Mouse (Mus musculus): ENCODE measurements around the gene Odaph. TPM values are rescaled to one million over a fixed set of nuclear protein-coding genes. Genes with fewer than 3 reads are reported as not detected.
"Not testable (repeated sequence)": the region's sequence is repeated elsewhere in the genome, so short reads cannot be mapped to it uniquely, and the experiment has no call there.

Odaph gene
- total RNA-seq (2021) = not detected in 2 replicates
- long read RNA-seq, experiment 1 = 0 reads
- long read RNA-seq, experiment 2 = 0 reads

DNA sequence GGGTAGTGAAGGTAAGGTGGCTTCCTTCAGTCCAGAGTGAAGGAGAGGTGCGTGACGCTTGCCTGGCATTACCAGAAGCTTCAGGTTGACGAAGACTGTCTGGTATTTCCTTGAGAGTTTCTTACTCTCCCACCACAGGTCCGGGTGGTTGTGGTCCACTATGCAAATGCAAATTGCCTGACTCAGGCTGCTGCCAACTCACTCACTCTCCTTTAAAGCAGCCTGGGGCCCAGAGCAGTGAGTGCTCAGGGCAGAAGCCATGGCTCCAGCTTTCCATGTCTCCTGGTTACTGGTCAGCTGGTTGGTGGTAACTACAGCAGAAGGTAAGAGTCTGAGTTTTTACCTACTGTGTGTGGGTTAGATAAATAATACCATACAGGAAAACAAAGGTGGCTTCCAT lies at the start of gene Odaph:
TSS of gene Odaph (plus strand) at position 240 of the 400 bp plus-strand sequence.
- DNase-seq = no peak

DNA sequence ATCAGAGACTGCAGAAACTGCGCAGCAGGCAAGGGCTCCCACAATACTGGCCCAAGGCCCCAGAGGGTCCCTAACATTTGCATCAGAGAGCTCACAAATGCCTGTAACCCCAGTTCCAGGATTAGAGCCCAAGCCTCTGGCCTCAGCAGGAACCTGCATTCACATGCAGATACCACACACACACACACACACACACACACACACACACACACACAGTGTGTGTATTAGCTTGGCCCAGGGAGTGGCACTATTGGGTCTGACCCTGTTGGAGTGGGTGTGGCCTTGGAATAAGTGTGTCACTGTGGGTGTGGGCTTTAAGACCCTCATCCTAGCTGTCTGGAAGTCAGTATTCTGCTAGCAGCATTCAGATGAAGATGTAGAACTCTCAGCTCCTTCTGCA lies 41.7 kb upstream of the Odaph start:
- DNase-seq = not testable (repeated sequence)

DNA sequence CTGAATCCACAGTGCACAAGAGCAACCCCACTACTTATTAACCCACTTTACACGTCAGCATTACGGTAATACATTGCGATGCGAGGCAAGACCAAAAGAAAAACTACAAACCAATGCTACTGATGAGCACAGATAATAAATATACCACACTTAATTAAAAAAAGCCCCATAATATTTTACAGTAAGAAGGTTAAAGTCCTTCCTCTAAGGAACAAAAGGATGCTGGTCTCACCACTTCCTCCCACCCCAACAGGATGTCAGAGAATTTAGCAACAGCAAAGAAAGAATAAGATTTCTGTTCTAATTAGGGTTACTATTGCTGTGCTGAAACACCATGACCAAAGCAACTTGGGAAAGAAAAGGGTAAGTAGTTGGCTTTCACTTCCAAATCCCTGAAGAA lies 40.3 kb upstream of the Odaph start:
- DNase-seq = no peak

DNA sequence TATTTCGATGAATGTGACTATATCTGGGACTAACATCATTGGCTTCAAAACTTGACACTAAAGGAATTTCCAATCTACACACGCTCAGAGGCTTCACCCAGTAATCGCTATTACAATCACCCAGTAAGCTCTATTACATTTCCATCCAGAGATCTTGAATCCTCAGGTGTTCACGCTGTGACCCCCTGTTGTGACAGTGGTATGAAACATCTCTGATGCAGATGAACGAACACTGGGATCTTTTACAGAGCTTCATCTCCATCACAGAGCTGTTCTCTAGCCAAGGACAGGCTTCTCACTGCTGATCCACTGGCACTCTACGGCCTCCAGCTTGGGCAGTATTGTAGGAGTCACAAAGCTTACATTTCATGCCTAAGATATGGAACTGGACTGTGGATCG lies 37.8 kb upstream of the Odaph start:
- no peak for DNase-seq

DNA sequence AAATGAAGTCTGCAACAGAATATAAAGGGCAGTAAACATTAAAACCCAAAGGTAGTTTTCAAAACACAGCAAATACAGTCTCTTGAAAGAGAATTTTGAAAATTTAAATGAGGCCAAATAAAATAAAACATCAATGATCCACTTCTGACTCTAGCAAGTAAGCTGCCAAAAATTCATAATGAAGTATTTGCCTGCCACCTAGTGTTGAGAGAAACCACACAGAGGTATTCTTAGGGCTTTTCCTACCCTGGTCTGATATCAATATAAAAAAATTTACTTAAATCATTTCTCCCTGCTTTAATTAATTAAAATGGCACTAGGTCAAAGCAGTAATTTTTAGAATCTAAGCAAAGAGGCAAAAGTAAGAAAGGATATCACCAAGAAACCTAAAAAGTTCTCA lies 35.9 kb upstream of the Odaph start:
- DNase-seq = no peak

DNA sequence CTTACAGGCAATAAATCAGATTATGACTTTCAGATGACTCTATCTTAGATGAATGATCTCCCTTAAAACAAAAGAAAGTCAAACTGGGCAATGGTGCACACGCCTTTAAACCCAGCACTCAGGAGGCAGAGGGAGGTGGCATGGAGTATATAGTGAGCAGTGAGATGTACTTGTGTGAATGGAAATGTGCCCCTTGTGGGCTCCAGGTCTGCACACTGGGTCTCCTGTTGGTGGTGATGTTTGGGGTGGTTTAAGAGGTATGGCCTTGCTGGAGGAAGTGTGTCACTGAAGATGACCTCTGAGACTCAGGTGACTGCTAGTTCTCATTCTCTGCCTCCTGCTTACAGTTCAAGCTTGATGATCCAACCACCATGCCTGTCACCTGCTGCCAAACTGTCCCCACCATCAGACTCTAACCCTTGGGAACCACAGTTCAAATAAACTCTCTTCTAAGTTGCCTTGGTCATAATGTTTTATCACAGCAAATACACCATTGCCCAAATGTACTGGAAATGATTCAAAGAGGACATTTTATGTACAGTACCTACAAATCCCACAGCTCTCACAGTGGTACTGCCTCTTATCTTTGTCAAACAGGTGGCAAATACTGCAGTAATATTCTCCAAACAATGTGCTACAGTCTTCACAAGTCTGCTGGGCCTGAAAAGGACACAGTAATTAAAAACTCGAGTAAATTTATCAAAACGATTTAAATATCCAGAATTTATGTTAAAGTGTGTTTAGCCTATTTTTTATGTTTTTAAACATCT lies 30.1 kb upstream of the Odaph start:
- DNase-seq = no peak

DNA sequence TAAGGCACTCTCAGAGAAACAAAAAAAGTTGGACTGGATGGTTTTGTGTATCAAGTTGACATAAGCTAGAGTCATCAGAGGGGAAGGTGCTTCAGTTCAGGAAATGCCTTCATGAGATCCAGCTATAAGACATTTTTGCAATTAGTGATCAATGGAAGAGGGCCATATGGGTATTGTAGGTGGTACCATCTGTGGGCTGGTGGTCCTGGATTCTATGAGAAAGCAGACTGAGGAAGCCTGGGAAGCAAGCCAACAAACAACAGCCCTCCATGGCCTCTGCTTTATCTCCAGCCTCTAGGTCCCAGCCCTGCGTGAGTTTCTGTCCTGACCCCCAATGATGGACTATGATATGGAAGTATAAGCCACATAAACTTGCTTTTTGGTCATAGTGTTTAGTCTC lies 28.2 kb upstream of the Odaph start:
- no peak for DNase-seq

DNA sequence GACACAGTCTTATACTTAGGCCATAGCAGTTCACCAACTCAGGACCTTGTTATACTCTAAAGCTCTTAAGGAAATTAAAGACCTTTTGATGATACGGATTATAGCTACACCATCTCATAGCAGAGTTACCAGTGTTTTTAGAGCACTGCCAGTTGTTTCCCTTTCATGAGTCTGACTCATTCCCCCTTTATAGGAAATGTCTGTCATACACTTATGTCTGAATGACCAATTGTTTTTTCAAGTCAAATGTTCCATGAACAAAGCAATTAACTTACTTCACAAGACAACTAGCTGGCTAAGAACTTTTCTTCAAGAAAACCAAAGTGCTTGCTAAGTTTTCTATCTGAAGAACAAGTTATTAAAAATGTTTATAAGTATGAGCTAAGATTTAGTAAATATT lies 27.3 kb upstream of the Odaph start:
- no peak for DNase-seq

DNA sequence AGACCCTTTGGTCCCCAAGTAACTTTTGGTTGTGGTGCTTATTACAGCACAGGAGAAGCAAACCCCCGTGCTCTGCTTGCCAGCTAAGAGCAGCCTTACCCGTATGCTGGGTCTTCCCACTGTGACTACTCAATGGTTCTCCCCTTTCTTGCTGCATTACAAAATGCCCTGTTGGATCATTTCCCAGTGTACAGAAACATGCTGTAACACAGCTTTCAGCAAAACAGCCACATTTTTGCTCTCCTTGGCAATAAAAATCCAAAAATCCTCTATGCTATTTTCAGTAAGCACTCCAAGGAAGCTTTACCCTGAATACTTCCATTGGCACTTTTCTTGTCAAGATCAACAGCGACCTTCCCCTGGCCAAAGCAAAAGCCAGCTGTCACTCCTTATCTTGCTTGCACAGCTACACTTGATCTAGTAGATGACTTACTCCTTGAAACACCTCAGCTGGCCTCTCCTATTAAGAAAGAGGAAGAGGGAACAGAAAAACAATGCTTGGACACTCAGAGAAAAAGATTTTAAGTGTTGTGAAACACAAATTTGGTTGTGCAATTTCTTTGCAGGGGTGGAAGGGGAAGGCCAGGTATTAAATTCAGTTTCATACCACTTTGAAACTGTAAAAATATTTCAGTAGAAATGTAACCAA lies 26.5 kb upstream of the Odaph start:
- DNase-seq = peak; percentile 31

DNA sequence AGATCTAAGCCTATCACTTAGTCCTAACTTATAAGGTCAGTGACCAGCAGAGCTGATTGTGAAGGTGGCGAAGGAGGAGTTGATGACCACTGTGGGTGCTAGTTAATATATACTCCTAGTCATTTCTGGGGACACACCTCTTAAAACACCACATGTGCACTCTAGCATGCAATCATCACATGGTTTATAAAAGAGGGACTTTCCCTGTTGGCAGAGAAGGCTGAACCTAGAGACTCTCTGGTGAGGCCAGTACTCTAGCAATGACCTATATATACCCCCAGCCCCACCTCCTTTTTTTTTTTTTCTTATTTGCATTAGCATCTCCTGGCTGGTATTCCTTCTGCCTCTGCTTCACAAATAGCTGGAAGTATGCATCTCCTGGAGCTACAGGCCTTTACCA lies 25.9 kb upstream of the Odaph start:
- no peak for DNase-seq

DNA sequence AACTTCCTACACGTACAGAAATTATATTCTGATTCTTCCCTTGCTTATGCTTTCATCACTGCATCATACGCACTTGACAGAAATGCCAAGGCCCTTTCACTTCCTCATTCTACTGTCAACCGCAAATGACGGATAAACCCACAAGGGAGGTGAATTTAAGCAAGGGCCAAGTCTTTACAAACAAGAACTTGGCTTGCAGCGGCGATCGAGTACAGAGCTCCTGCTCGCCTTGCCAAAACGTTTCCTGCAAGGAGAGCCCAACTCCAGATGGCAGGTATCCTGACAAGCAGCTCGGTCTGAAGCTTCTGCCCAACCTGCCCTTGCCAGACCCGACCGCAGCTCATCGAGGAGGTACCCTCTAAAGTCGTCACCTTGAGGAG lies 25.0 kb upstream of the Odaph start:
- DNase-seq = peak; percentile 79

DNA sequence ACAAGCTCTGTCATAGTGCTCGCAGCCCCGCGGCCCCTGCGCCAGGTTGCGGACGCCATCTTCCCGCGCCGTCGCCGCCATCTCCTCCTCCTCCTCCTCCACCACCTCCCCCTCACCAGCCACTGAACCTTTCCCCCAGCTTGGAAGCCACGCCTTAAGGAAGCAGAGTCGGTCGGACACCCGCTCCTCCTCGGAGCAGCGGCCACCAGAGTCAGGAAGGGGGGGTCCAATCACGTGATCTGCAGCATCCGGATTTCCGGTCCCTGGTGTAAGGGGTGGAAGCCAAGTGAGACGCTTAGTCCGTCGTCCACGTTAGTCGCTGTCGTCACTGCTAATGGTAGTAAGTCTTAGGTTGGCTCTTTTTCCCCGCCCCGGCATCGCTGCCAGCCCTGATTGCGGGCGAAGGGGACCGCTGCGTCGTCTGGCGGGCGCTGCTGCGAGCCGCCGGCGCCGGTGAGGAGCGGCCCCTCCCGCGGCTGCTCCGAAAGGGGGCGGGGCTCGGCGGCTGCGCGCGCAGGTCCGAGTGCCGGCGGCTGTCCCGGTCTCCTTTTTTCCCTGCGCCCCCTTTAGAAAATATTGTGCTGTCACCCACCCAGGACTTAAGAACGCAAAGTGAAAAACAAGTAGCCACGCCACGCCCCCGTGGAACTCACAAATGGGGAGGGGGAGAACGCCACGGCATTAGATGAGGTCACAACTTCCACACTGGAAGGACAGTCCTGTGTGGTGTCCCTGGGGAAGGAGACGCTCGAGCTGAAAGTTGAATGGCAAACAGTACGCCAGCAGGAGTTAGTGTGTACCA lies 24.4 kb upstream of the Odaph start, which contains the start of gene Rchy1:
TSS of gene Rchy1 (minus strand) at position 430 of the 802 bp plus-strand sequence.
- peak; percentile 96 for DNase-seq

DNA sequence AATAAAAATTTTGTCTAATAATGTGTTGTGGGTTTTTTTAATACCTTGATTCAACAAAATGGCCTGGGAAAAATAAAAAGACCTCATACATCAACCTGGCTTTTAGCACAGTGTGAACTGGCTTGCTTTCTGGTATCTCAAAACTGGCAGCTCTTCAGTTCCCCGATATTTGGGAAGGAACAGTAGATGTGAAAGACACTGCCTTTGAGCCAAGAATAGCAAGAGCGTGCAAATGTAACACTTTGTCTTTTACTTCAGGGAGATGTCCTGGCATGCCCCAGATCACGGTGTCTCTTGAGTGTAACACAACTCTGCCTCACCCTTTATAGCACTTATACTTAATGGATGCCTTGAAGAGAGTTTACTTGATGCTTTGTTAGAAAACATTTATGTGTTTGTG lies 15.2 kb upstream of the Odaph start:
- DNase-seq = no peak

DNA sequence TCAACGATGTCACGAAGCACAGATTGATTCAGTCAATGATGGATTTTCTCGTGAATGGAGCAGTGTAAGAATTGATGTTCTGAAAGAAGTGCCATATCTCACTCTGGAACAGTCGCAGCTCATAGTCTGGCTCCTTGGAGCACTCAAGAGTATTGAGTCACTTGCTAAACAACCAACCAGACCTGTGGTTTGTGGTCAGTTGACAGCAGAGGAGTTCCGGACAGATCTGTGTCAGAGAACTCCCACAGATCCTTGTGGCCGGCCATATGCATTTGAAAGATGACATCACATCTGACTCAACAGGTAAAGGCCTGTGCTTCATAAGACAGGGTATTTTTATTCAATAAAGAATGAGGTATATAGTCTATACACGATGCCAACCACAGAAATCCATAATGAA lies 13.3 kb upstream of the Odaph start:
- DNase-seq = no peak

DNA sequence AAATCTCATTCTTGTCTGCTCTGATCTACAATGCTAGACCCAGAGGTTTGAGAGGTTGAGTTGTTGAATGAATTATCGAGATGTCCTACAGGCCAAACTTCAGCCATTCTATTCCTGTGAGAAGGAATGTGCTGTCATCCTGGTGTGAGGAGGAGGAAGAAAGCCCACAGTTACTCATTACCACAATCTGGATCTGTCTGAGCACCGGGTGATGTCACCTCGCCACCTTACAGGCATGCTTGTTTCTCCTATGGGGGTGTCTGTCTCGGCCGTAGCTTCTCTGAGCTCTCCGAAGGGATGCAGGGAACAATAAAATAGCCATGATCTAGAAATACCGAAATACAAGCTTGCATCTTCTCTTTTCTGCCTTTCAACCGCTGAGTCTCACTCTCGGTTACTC lies 11.5 kb upstream of the Odaph start:
- DNase-seq = no peak

DNA sequence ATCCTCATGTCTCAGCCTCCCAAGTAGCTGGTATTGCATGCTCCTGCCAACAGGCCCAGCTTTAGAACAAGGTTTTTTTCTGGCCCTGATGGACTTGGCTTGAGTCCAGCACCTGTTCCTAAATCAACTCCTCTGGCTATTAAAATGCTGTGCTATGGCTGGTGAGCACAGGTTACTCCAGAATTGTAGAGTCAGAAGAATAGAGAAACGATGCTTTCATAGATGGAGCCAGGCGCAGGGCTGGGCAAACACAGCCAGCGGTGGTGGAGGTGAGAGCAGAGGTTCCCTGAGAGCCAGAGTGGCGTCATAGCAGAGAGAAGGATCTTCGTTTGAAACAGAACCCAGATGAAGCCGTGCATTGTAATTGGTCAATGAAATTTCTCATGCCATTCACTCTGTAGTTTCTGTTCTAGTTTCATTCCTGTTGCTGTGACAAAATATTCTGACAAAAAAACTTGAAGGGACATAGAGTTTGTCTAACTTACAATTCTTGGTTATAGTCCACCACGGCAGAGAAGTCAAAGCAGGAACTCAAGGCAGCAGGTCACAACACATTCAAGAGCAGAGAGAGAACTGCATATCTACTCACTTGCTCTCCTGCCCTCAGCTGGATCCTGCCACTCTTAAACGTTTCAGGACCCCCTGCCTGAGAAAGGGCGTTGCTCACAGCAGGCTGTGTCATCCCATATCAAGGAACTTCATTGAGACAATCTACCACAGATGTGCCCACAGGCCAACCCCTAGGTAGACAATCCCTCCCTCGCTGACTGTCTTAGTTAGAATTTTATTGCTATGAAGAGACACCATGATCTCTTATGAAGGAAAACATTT lies 10.5 kb upstream of the Odaph start:
- DNase-seq = no peak

DNA sequence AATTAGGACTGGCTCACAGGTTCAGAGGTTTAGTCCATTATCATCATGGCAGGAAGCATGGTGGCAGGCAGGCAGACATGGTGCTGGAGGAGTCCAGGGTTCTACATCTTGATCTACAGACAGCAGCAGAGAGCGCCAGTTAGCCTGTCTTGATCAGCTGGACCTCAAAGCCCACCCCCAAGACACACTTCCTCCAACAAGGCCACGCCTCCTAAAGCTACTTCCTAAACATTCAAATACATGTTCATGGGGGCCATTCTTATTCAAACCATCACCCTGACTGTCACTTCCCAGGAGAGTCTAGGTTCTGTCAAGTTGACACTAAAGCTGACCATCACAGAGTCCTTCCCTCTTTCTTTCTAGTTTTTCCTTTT lies 9.9 kb upstream of the Odaph start:
- no peak for DNase-seq

DNA sequence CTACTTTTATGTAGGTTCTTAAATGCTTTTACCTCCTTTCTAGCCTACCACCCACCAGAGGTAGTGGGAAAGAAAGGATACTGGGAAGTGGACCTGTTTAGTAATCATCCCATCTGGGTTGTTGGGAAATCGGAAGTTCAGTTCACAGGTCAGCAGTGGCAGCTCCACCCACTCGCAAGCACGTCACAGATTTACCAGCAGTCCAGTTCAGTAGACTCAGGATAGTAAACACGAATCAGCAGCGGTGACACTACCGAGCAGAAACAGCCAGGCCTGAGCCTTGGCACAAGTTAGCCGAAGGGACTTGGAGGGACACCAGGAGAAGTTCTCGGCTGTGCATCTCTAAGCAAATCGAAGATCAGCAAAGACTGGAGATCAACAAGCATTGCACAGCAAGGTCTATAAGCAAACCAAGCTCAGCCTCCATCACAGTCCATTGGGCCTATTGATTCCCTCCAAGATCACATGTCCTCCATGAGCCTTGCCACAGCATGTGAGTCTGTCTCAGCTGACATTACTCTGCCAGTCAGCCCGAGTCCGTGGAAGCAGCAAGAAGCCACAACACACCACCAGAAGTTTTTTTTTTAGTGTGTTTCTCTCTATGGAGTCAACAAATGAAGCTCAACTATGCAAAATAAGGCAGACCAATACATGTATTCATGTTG lies 6.0 kb upstream of the Odaph start:
- no peak for DNase-seq

DNA sequence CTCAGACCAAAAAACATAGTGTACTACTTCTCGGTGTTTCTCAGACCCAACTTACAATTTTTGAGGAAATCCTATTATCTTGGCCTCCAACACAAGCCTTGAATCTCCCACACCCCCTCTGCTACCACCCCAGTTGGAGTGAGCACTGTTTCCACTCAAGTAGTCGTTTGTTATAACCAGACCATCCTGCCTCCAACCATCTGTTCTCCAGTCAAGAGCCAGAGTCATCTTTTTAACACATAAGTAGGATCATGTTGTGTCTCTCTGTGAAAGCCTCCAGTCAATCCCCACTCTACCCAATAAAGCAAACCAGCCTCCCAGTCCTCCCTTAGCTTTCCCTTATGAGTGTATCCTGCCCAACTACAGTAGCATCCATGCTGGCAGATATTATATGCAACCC lies 3.8 kb upstream of the Odaph start:
- DNase-seq = no peak

DNA sequence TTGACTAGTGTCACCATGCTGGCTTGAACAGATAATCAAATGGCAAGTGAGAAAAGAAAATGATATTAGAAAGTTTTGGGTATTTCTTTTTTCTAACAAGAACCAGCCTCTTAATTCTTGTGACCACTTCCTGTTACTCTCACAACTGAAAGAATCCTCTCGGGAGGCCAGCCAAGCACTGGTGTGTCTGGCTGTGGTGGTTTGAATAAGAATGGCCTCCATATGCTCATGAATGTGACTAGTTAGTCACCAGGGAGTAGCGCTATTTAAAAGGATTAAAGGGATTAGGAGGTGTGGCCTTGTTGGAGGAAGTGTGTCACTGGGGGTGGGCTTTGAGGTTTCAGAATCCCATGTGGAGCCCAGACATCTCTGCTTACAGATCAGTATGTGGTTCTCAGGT lies 1.6 kb upstream of the Odaph start:
- DNase-seq = no peak

DNA sequence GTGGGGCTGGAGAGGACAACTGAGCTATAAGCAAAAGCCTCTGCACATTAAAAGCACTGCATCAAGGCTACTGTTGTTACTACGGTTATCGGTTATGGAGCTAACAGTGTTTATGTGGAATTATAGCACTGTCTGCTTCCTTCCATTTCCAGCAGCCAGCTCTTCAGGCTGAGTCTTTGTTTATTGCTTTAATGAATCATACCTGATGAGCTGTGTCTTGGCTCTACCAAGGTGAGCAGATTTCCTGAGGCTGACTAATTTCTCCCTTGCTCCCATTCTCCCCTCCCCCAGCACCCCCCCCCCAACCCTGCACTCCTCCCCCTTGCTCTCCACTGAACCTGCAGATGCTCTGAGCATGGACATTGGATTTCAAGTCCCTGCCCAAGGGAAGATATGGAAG lies 524 bp downstream of the Odaph start:
- DNase-seq = no peak

DNA sequence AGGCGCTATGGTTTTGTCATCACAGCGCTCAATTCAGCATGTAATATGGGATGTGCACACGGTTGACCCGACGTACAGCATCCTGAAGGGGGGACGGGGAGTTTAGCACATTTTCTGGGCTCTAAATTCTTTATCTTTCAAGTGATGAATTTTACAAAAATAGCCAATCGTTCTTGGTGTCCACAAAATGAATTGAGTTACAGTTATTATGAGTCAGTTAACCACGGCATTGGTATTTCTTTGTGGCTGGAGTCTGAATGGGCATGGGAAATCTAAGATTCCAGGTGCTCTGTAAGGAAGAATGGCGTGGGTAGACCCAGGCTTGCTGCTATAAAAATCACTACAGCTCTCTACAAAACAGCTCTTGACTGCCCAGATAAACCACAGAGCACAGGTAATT lies 2.0 kb downstream of the Odaph start:
- no peak for DNase-seq
